Mouse (Mus musculus) urinary bladder, postnatal 4 days (tissue): ENCODE data around the gene Dock6.
A peak's percentile ranks its signal among the peaks of the same experiment; 100 is the strongest.
"Not testable (repeated sequence)": the region's sequence is repeated elsewhere in the genome, so short reads cannot be mapped to it uniquely, and the experiment has no call there.

Source experiments
- DNase-seq, 2 experiments: peaks; one replicate each; pipeline ENCODE4 v3.0.0; 2021 to 2022; ENCODE audit warnings: low spot score in 2 of 2

The Dock6 gene

DNA sequence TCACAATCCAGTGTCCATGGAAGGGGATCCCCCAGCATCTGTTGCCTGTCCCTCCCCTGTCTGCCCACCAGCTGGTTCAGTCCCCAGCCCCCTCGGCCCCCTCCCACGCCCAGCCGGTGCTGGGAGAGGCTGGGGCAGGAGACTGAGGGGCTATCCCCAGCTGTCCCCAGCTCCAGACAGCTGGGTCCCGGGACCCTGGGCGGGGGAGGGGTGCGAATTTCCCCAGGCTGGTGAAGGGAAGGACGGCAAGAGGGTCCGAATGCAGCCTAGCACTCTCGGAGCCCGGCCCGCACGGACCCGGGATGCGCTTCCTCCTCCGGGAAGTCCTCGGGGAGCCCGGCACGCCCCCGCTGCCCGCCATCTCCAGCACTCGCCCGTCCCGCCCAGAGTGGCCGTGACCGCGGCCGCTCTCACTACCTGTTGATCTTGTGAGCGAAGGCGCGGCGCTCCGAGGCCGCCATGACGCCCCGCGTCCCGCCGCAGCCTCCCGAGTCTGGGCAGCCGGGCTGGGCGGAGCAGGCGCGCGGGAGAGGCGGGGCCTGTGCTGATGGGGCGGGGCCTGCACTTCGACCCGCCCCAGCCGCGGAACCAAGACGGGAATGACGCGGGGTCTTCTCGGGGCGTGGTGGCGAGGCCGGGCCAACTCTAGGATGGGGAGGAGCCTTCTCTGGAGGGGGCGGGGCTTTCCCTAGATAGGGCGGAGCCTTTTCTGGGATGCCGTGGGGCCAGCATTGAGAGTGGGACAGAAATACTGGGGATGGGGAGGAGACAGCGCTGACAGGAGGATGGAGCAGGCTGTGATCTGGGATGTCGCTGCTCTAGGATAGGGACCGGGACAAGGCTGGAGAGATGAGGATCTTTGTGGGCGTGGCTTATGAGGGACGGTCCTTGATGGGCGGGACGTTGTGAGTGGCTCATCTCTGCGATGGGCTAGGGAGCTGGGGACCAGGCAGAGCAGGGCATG, at the start of gene Dock6:
Dock6 (minus strand) TSS at position 508 of the 964 bp plus-strand sequence.
- peak; percentile 90 to 93 for DNase-seq

DNA sequence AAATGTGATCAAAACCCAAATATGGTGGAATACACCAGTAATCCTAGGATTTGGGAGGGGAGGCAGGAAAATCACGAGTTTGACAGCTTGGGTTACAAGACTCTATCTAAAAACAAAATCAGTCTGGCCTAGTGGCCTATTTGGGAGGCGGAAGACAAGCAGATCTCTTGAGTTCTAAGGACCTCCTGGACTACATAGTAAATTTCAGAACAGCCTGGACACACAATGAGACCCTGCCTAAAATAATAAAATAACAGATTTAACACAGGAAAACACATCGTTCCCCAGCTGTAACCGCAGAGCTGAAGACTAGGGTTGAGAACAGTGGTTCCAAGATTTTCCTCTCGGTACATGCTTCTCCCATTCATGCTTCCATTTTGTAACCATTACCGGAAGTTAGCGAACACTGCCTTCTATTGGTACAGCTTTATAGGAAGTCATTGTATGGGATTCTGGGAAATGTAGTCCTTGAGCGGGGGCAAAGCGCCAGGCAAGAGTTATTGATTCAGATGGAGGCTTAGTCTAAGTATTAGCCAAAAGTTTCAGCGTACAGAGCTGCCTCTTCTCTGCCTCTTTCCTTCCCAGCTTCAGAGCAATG, 48.9 kb upstream of the Dock6 start:
- no peak for DNase-seq

DNA sequence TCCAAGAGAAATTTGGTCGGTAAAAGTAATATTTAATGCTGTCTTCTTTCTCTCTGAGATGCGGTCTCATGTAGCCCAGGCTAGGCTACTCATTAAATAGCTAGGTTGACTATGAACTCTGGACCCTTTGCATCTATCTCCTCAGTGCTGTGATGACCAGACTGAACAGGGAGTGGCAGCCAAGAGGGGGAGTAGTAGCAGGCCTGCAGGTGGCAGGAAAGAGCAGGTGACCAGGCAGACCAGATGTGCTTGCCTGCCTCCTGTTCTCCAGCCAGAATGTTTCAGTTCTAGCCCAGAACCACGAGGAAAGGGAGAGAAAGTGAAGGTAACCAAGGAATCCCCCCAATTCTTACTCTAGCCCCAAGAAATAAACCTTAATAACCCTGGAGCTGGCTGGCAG, 36.8 kb upstream of the Dock6 start:
- no peak for DNase-seq

GRCm38 (mm10) chr9:21876601-21877000, 24.2 kb upstream of the Dock6 start:
- DNase-seq, result no peak

GRCm38 (mm10) chr9:21872204-21872603, 19.8 kb upstream of the Dock6 start:
- no peak for DNase-seq

GRCm38 (mm10) chr9:21870879-21871524, 18.6 kb upstream of the Dock6 start:
- DNase-seq, result no peak

DNA sequence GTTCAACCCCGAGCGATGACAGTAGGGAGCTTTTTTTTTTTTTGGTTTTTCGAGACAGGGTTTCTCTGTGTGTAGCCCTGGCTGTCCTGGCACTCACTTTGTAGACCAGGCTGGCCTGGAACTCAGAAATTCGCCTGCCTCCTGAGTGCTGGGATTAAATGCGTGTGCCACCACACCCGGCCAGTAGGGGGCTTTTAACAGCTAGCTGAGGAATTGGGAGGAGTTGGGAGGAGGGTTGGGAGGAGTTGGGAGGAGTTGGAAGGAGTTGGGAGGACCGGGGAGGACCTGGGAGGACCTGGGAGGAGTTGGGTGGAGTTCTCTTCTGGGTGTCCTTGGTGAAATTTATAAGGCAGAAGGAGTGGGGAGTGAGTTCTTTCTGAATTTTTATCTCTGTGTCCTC, 16.9 kb upstream of the Dock6 start:
- DNase-seq, result peak; percentile 62 to 80

- no peak for DNase-seq
Measured at GRCm38 (mm10) chr9:21867726-21868125, 15.3 kb upstream of the Dock6 start.

GRCm38 (mm10) chr9:21866641-21867040, 14.2 kb upstream of the Dock6 start:
- no peak for DNase-seq

GRCm38 (mm10) chr9:21865673-21866398, 13.4 kb upstream of the Dock6 start:
- DNase-seq, result no peak

- no peak for DNase-seq
Measured at GRCm38 (mm10) chr9:21862181-21862580, 9.7 kb upstream of the Dock6 start.

- DNase-seq, result not testable (repeated sequence)
Measured at GRCm38 (mm10) chr9:21860349-21860748, 7.9 kb upstream of the Dock6 start.

GRCm38 (mm10) chr9:21859606-21860005, 7.2 kb upstream of the Dock6 start:
- no peak for DNase-seq

- no peak for DNase-seq
Measured at GRCm38 (mm10) chr9:21858084-21858483, 5.6 kb upstream of the Dock6 start.

- no peak for DNase-seq
Measured at GRCm38 (mm10) chr9:21857501-21857900, 5.1 kb upstream of the Dock6 start.

DNA sequence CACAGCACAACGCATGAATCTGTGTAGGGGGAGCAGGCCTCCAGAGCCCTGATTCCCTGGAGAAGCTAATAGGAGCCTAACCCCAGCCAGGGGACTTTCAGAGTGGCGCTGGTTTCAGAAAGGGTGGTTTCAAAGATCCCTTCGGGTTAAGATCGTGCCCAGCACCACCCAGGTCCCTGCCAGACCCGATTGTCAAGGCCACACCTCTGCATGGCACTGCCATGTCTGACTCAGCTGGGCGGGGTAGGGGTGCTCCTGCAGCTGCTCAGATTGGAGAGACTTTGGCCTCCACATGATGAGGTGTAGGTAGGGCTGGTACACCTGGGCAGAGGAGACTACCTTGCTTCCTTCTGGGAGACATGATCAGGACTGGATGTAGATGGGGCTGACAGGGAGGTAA, 2.5 kb upstream of the Dock6 start:
- no peak for DNase-seq

GRCm38 (mm10) chr9:21853961-21854360, 1.5 kb upstream of the Dock6 start:
- DNase-seq, result no peak

GRCm38 (mm10) chr9:21851084-21851483, 1.4 kb downstream of the Dock6 start:
- DNase-seq, result no peak

- DNase-seq, result no peak
Measured at GRCm38 (mm10) chr9:21849691-21850677, 2.5 kb downstream of the Dock6 start.

GRCm38 (mm10) chr9:21847926-21848325, 4.5 kb downstream of the Dock6 start:
- no peak for DNase-seq

- no peak for DNase-seq
Measured at GRCm38 (mm10) chr9:21847425-21847824, 5.0 kb downstream of the Dock6 start.
